Mouse (Mus musculus): Measurements from ENCODE around the gene Gigyf1. TPM values are rescaled to one million over a fixed set of nuclear protein-coding genes. Genes with fewer than 3 reads are reported as not detected.

Gene Gigyf1
- polyA plus RNA-seq, 1 experiment from 2014 or later, result 14.0 TPM

GRCm38 (mm10) chr5:137521861-137522260, 3.5 kb downstream of the Gigyf1 start:
- Histone ChIP-seq H3K36me3 (replicated peaks) (peaks cover 100% of the 10 kb centered on the region), H3K9me3 (no peaks in the 10 kb centered on the region), H3K27me3 (ENCODE audit: poor library complexity, severe bottlenecking) (no peaks in the 10 kb centered on the region), H3K27ac (no peak overlapping the region), H3K4me3 (no peak overlapping the region), H3K4me1 (peaks cover 10% of the 10 kb centered on the region)
- DNase-seq (ENCODE audit: extremely low spot score, low spot score), result no peak
- WGBS, result 85% methylated on average over 9 of the region's 9 CpGs

GRCm38 (mm10) chr5:137522711-137523110, 4.4 kb downstream of the Gigyf1 start:
- Histone ChIP-seq H3K36me3 (replicated peaks) (peaks cover 100% of the 10 kb centered on the region), H3K4me3 (no peak overlapping the region), H3K27ac (no peak overlapping the region), H3K27me3 (ENCODE audit: poor library complexity, severe bottlenecking) (no peaks in the 10 kb centered on the region), H3K4me1 (peaks cover 17% of the 10 kb centered on the region), H3K9me3 (no peaks in the 10 kb centered on the region)
- DNase-seq (ENCODE audit: extremely low spot score, low spot score), result no peak
- 76% methylated on average over 11 of the region's 11 CpGs for WGBS

GRCm38 (mm10) chr5:137523396-137524250, 5.3 kb downstream of the Gigyf1 start:
- Histone ChIP-seq H3K36me3 (replicated peaks) (peaks cover 100% of the 10 kb centered on the region), H3K9me3 (no peaks in the 10 kb centered on the region), H3K4me3 (no peak overlapping the region), H3K27ac (0 out of 2 replicates have a peak overlapping the region, but pooled peaks have one; percentile 6), H3K4me1 (peaks cover 25% of the 10 kb centered on the region), H3K27me3 (ENCODE audit: poor library complexity, severe bottlenecking) (no peaks in the 10 kb centered on the region)
- 84% methylated on average over 25 of the region's 25 CpGs for WGBS
- no peak for DNase-seq (ENCODE audit: extremely low spot score, low spot score)

GRCm38 (mm10) chr5:137524251-137524515, 5.8 kb downstream of the Gigyf1 start:
- Histone ChIP-seq H3K9me3 (no peaks in the 10 kb centered on the region), H3K27ac (0 out of 2 replicates have a peak overlapping the region, but pooled peaks have one; percentile 6), H3K4me1 (peaks cover 29% of the 10 kb centered on the region), H3K4me3 (no peak overlapping the region), H3K36me3 (replicated peaks) (peaks cover 100% of the 10 kb centered on the region), H3K27me3 (ENCODE audit: poor library complexity, severe bottlenecking) (no peaks in the 10 kb centered on the region)
- DNase-seq (ENCODE audit: extremely low spot score, low spot score), result no peak
- 86% methylated on average over 8 of the region's 8 CpGs for WGBS

DNA sequence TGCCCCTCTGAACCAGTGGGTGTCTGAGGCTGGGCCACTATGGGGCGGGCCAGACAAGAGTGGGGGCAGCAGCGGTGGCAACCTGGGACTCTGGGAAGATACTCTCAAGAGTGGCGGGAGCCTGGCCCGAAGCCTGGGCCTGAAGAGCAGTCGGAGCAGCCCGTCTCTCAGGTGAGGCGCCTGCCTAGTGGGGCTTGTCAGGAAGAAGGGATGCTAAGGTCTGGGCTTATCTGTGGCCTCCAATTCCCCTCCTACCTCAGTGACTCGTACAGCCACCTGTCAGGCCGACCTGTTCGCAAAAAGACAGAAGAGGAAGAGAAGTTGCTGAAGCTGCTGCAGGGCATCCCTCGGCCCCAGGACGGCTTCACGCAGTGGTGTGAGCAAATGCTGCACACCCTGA, 6.3 kb downstream of the Gigyf1 start:
- peaks cover 34% of the 10 kb centered on the region for H3K4me1 ChIP-seq
- no peak for DNase-seq (ENCODE audit: extremely low spot score, low spot score)
- no peak overlapping the region for H3K4me3 ChIP-seq
- no peaks in the 10 kb centered on the region for H3K9me3 ChIP-seq
- H3K27me3 ChIP-seq (ENCODE audit: poor library complexity, severe bottlenecking), result no peaks in the 10 kb centered on the region
- 92% methylated on average over 13 of the region's 13 CpGs for WGBS
- H3K27ac ChIP-seq, result no peak overlapping the region
- H3K36me3 ChIP-seq (replicated peaks), result peaks cover 100% of the 10 kb centered on the region

- H3K4me1 ChIP-seq, result peaks cover 42% of the 10 kb centered on the region
- peaks cover 100% of the 10 kb centered on the region for H3K36me3 ChIP-seq (replicated peaks)
- H3K27ac ChIP-seq, result no peak overlapping the region
- 82% methylated on average over 16 of the region's 16 CpGs for WGBS
- no peak overlapping the region for H3K4me3 ChIP-seq
- DNase-seq (ENCODE audit: extremely low spot score, low spot score), result no peak
- no peaks in the 10 kb centered on the region for H3K27me3 ChIP-seq (ENCODE audit: poor library complexity, severe bottlenecking)
- H3K9me3 ChIP-seq, result no peaks in the 10 kb centered on the region
Observed at GRCm38 (mm10) chr5:137525511-137525910, 7.2 kb downstream of the Gigyf1 start.

- no peaks in the 10 kb centered on the region for H3K27me3 ChIP-seq (ENCODE audit: poor library complexity, severe bottlenecking)
- peaks cover 95% of the 10 kb centered on the region for H3K36me3 ChIP-seq (replicated peaks)
- 56% methylated on average over 16 of the region's 16 CpGs for WGBS
- no peaks in the 10 kb centered on the region for H3K9me3 ChIP-seq
- peak overlapping the region; percentile 10; the same call in 1 of the 2 replicates for H3K4me3 ChIP-seq
- peak overlapping the region; percentile 66 for H3K27ac ChIP-seq
- H3K4me1 ChIP-seq, result peaks cover 51% of the 10 kb centered on the region
- DNase-seq (ENCODE audit: extremely low spot score, low spot score), result no peak
Observed at GRCm38 (mm10) chr5:137526192-137526936, 8.0 kb downstream of the Gigyf1 start.

GRCm38 (mm10) chr5:137527413-137527812, 9.1 kb downstream of the Gigyf1 start:
- peaks cover 61% of the 10 kb centered on the region for H3K4me1 ChIP-seq
- H3K36me3 ChIP-seq (replicated peaks), result peaks cover 84% of the 10 kb centered on the region
- no peak for DNase-seq (ENCODE audit: extremely low spot score, low spot score)
- H3K27ac ChIP-seq, result no peak overlapping the region
- H3K27me3 ChIP-seq (ENCODE audit: poor library complexity, severe bottlenecking), result no peaks in the 10 kb centered on the region
- peak overlapping the region; percentile 5; the same call in 1 of the 2 replicates for H3K4me3 ChIP-seq
- WGBS, result 63% methylated on average over 1 of the region's 1 CpGs
- H3K9me3 ChIP-seq, result no peaks in the 10 kb centered on the region

GRCm38 (mm10) chr5:137528247-137528968, 10.1 kb downstream of the Gigyf1 start:
- peaks cover 62% of the 10 kb centered on the region for H3K4me1 ChIP-seq
- no peaks in the 10 kb centered on the region for H3K27me3 ChIP-seq (ENCODE audit: poor library complexity, severe bottlenecking)
- H3K27ac ChIP-seq, result 0 out of 2 replicates have a peak overlapping the region, but pooled peaks have one; percentile 30
- peaks cover 74% of the 10 kb centered on the region for H3K36me3 ChIP-seq (replicated peaks)
- no peaks in the 10 kb centered on the region for H3K9me3 ChIP-seq
- peak overlapping the region; percentile 94; the same call in 1 of the 2 replicates for H3K4me3 ChIP-seq
- 89% methylated on average over 22 of the region's 22 CpGs for WGBS
- no peak for DNase-seq (ENCODE audit: extremely low spot score, low spot score)

DNA sequence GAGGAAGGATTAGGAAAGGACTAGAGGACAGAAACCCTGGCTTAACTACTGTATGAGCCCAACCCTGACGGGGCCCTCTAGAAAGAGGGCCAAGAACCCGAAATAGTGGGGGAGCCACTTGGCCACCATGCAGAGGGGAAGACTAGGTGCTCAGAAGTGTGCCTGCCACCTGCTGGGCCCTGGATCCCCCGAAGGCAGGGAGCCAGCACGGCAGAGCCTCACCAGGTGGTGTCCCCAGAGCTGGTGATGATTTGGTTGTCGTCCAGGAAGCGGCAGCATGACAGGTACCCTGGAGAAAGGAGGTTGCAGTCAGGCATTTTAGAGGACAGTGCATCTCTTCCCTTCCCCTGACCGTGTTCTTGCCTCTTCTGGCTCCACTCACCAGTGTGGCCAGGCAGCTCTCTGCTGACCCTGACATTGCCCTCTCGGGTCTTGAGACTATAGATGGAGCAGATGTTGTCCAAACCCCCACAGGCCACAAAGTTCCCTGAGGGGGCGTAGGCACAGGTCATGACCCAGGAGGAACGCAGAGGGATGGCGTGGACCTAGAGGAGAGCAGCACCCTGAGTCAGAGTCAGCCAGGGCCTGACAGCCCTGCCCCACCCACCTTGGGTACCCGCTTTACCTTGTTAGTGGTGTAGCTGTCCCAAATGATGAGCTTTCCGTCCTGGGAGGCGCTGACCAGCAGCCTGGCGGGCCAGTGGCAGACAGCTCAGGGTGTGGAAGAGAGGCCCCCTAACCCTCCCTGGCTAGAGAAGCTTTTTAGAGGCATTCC, 11.1 kb downstream of the Gigyf1 start:
- no peaks in the 10 kb centered on the region for H3K27me3 ChIP-seq (ENCODE audit: poor library complexity, severe bottlenecking)
- H3K27ac ChIP-seq, result 0 out of 2 replicates have a peak overlapping the region, but pooled peaks have one; percentile 20
- no peak for DNase-seq (ENCODE audit: extremely low spot score, low spot score)
- H3K36me3 ChIP-seq (replicated peaks), result peaks cover 64% of the 10 kb centered on the region
- 77% methylated on average over 15 of the region's 15 CpGs for WGBS
- H3K9me3 ChIP-seq, result no peaks in the 10 kb centered on the region
- peak overlapping the region; percentile 94 for H3K4me3 ChIP-seq
- peaks cover 69% of the 10 kb centered on the region for H3K4me1 ChIP-seq

- no peaks in the 10 kb centered on the region for H3K27me3 ChIP-seq (ENCODE audit: poor library complexity, severe bottlenecking)
- H3K4me1 ChIP-seq, result peaks cover 69% of the 10 kb centered on the region
- peak overlapping the region; percentile 94 for H3K4me3 ChIP-seq
- peak overlapping the region; percentile 95 for H3K27ac ChIP-seq
- peaks cover 57% of the 10 kb centered on the region for H3K36me3 ChIP-seq (replicated peaks)
- no peak for DNase-seq (ENCODE audit: extremely low spot score, low spot score)
- WGBS, result 78% methylated on average over 8 of the region's 8 CpGs
- H3K9me3 ChIP-seq, result no peaks in the 10 kb centered on the region
Observed at GRCm38 (mm10) chr5:137530075-137530474, 11.7 kb downstream of the Gigyf1 start.
